Mouse (Mus musculus) ES-E14 (cell line): ENCODE data around the gene Scube1. TPM values are rescaled to one million over a fixed set of nuclear protein-coding genes. Genes with fewer than 3 reads are reported as not detected.

ENCODE experiments used
- DNase-seq: peaks from one replicate; pipeline ENCODE4 v3.0.0-alpha.2; 2013; ENCODE audit warnings: low read depth, low spot score
- H3K27ac ChIP-seq: 2 replicates; pipeline ENCODE4 v1.5.1; 2012; ENCODE audit warnings: low read depth, mild to moderate bottlenecking, low read length, moderate library complexity, mixed read lengths; ENCODE audit not compliant: poor library complexity, insufficient read depth, severe bottlenecking
- H3K36me3 ChIP-seq: 2 replicates; pipeline ENCODE4 v1.6.1; 2012; ENCODE audit warnings: mild to moderate bottlenecking, low read length, moderate library complexity, mixed read lengths; ENCODE audit not compliant: control insufficient read depth, poor library complexity, insufficient read depth, severe bottlenecking
- H3K4me1 ChIP-seq, 2 experiments: fragments of 150-350 bp in 1 of 2; sonication (generic) in 1 of 2; 2 replicates each; pipeline ENCODE4 v1.6.1; 2012; ENCODE audit warnings: low read length in 2 of 2, mild to moderate bottlenecking in 1 of 2, mixed read lengths in 1 of 2; ENCODE audit not compliant: control insufficient read depth in 2 of 2, insufficient read depth in 2 of 2, poor library complexity in 1 of 2
- H3K4me3 ChIP-seq, 2 experiments: fragments of 150-350 bp in 1 of 2; sonication (generic) in 1 of 2; 2 replicates each; pipeline ENCODE4 v1.5.1; 2012; ENCODE audit warnings: low read length in 2 of 2, low read depth in 1 of 2, mild to moderate bottlenecking in 1 of 2, mixed read lengths in 1 of 2; ENCODE audit not compliant: insufficient read depth in 1 of 2, poor library complexity in 1 of 2, severe bottlenecking in 1 of 2
- H3K9ac ChIP-seq: 2 replicates; pipeline ENCODE4 v1.6.1; 2012; ENCODE audit warnings: low read depth, mild to moderate bottlenecking, low read length, mixed read lengths; ENCODE audit not compliant: poor library complexity, insufficient read depth, severe bottlenecking
- H3K9me3 ChIP-seq: fragments of 150-350 bp; sonication (generic); 2 replicates; pipeline ENCODE4 v1.6.1; 2012; ENCODE audit warnings: low read depth, mild to moderate bottlenecking, low read length; ENCODE audit not compliant: control insufficient read depth, insufficient read depth
- CHD2 ChIP-seq: IDR thresholded peaks from 2 replicates; pipeline ENCODE4 v1.6.1; 2014; ENCODE audit warnings: mild to moderate bottlenecking, low read depth, low read length, inconsistent platforms
- HCFC1 ChIP-seq: IDR thresholded peaks from 2 replicates; pipeline ENCODE4 v1.6.1; 2012; ENCODE audit warnings: low read length, inconsistent platforms, borderline replicate concordance; ENCODE audit not compliant: insufficient read depth
- MAFK ChIP-seq: IDR thresholded peaks from 2 replicates; pipeline ENCODE4 v1.6.1; 2014; ENCODE audit warnings: mild to moderate bottlenecking, low read depth, low read length, inconsistent platforms; ENCODE audit not compliant: insufficient read depth
- ZC3H11A ChIP-seq: IDR thresholded peaks from 2 replicates; pipeline ENCODE4 v1.6.1; 2012; ENCODE audit warnings: low read depth, mild to moderate bottlenecking, inconsistent platforms, low read length, borderline replicate concordance
- ZNF384 ChIP-seq: IDR thresholded peaks from 2 replicates; pipeline ENCODE4 v1.6.1; 2012; ENCODE audit warnings: low read depth, low read length, inconsistent platforms
- in situ Hi-C, 2 experiments: fragments of 600-800 bp; cut with MboI; formaldehyde crosslinking; loops; one replicate each; pipeline ENCODE4 v1.15.1; 2025; ENCODE audit warnings: low sequenced_read_pairs in 2 of 2, inconsistent platforms in 1 of 2; ENCODE audit not compliant: unreplicated experiment in 2 of 2
- total RNA-seq: library from RNA; depleted of rRNA; stranded (reverse); fragments of 300-350 nt; gene quantifications from 2 replicates; pipeline ENCODE4 v1.2.3, GENCODE M21; 2012

The Scube1 gene
- total RNA-seq, 1 experiment, result 1.7 TPM

GRCm38 (mm10) chr15:83679729-83680128 lies 45.1 kb downstream of the Scube1 start:
- Histone ChIP-seq H3K9me3 (no peaks in the 10 kb centered on the region), H3K4me1 (no peaks in the 10 kb centered on the region), H3K9ac (no peak overlapping the region), H3K27ac (no peak overlapping the region), H3K4me3 (no peak overlapping the region), H3K36me3 (no peaks in the 10 kb centered on the region)
- no peak for DNase-seq
- TF ChIP-seq MAFK, result no peak
- no peak for TF ChIP-seq ZNF384
- no peak for TF ChIP-seq HCFC1
- TF ChIP-seq CHD2, result no peak
- in situ Hi-C loops, result no loop called here

- H3K9me3 ChIP-seq, result no peaks in the 10 kb centered on the region
- H3K27ac ChIP-seq, result no peak overlapping the region
- no peak for DNase-seq
- no peaks in the 10 kb centered on the region for H3K36me3 ChIP-seq
- no peaks in the 10 kb centered on the region for H3K4me1 ChIP-seq
- no peak overlapping the region for H3K9ac ChIP-seq
- TF ChIP-seq ZC3H11A, result no peak
- TF ChIP-seq MAFK, result no peak
- TF ChIP-seq ZNF384, result no peak
- no peak overlapping the region for H3K4me3 ChIP-seq
- in situ Hi-C loops, result no loop called here
Measured at GRCm38 (mm10) chr15:83678606-83679005, 46.2 kb downstream of the Scube1 start.

GRCm38 (mm10) chr15:83678089-83678488 lies 46.7 kb downstream of the Scube1 start:
- in situ Hi-C loops, result no loop called here
- no peaks in the 10 kb centered on the region for H3K4me1 ChIP-seq
- H3K36me3 ChIP-seq, result no peaks in the 10 kb centered on the region
- no peak overlapping the region for H3K27ac ChIP-seq
- H3K9me3 ChIP-seq, result no peaks in the 10 kb centered on the region
- TF ChIP-seq HCFC1 (no peak), CHD2 (no peak), ZC3H11A (no peak), ZNF384 (no peak), MAFK (no peak)
- H3K4me3 ChIP-seq, result no peak overlapping the region
- no peak for DNase-seq
- H3K9ac ChIP-seq, result no peak overlapping the region

GRCm38 (mm10) chr15:83677098-83677497 lies 47.7 kb downstream of the Scube1 start:
- Histone ChIP-seq H3K27ac (no peak overlapping the region), H3K4me3 (no peak overlapping the region), H3K9me3 (no peaks in the 10 kb centered on the region), H3K9ac (no peak overlapping the region), H3K36me3 (no peaks in the 10 kb centered on the region), H3K4me1 (no peaks in the 10 kb centered on the region)
- DNase-seq, result no peak
- in situ Hi-C loops, result no loop called here
- TF ChIP-seq CHD2, result no peak
- no peak for TF ChIP-seq HCFC1
- TF ChIP-seq MAFK, result no peak
- TF ChIP-seq ZC3H11A, result no peak
- no peak for TF ChIP-seq ZNF384

GRCm38 (mm10) chr15:83676286-83676685 lies 48.5 kb downstream of the Scube1 start:
- no peak for TF ChIP-seq MAFK
- H3K4me1 ChIP-seq, result no peaks in the 10 kb centered on the region
- H3K9me3 ChIP-seq, result no peaks in the 10 kb centered on the region
- no peaks in the 10 kb centered on the region for H3K36me3 ChIP-seq
- in situ Hi-C loops, result no loop called here
- no peak overlapping the region for H3K4me3 ChIP-seq
- no peak for DNase-seq
- no peak overlapping the region for H3K27ac ChIP-seq
- no peak overlapping the region for H3K9ac ChIP-seq
